Mouse (Mus musculus): ENCODE data around the gene Inmt. TPM values are rescaled to one million over a fixed set of nuclear protein-coding genes. Genes with fewer than 3 reads are reported as not detected.

The Inmt gene
- total and polyA plus RNA-seq, 2 experiments from 2014 or later: not detected

- TF ChIP-seq CTCF (IDR thresholded peaks at IDR 0.05): no peak
- DNase-seq (ENCODE audit: low spot score) (no peak), ATAC-seq (ENCODE audit: low FRiP score) (0 out of 2 replicates have a peak, but pooled peaks have one; percentile 36)
Measured at GRCm38 (mm10) chr6:55132794-55133193, 42.0 kb downstream of the Inmt start, which contains the start of gene Crhr2. Gene Crhr2, minus strand, starts transcription at chr6:55133016.

DNA sequence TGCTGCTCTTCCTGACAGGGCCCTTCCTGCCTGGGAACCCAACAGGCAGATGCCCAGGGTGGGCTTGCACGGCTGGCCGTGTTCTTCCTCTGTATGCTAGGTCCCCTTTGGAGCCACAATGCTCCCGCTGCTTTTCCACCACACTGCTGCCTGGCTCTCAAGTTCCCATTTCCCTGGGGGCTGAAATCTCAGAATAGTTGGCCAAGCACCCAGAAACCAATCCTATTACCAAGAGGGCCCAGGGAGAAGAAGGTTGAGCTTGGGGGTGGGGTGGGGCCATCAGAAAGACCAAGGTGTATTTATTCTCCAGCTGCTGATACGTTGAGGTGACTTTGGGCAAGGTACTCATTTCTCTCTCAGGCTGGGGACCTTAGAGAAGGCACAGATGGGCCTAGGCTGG, 43.5 kb downstream of the Inmt start:
- no peak for TF ChIP-seq CTCF (IDR thresholded peaks at IDR 0.05)
- ATAC-seq (ENCODE audit: low FRiP score) (no peak), DNase-seq (ENCODE audit: low spot score) (no peak)
- no peak overlapping the region for H3K4me3 ChIP-seq (ENCODE audit: low read depth, low read length)
- 81% methylated on average over 4 of the region's 4 CpGs for WGBS
- H3K27me3 ChIP-seq (ENCODE audit: insufficient read depth, low read length): no peaks in the 10 kb centered on the region
- H3K4me2 ChIP-seq (ENCODE audit: low read depth, low read length, poor library complexity, severe bottlenecking): no peak overlapping the region
- H3K9me3 ChIP-seq (ENCODE audit: low read length): no peaks in the 10 kb centered on the region
- no peak overlapping the region for H3K9ac ChIP-seq (replicated peaks; ENCODE audit: low read length, poor library complexity, severe bottlenecking)
- no peaks in the 10 kb centered on the region for H3K36me3 ChIP-seq (ENCODE audit: insufficient read depth, low read length)
- no peaks in the 10 kb centered on the region for H3K4me1 ChIP-seq (ENCODE audit: insufficient read depth, low read length)
- no peak overlapping the region for H3K27ac ChIP-seq (ENCODE audit: low read depth, low read length)

More at GRCm38 (mm10) chr6:55132794-55133193, 42.0 kb downstream of the Inmt start, which contains the start of gene Crhr2:
- Histone ChIP-seq H3K27ac (ENCODE audit: low read depth, low read length) (no peak within 1 kb of the TSS), H3K27me3 (ENCODE audit: insufficient read depth, low read length) (no peaks in the 10 kb centered on the region), H3K9ac (replicated peaks; ENCODE audit: low read length, poor library complexity, severe bottlenecking) (no peak within 1 kb of the TSS), H3K36me3 (ENCODE audit: insufficient read depth, low read length) (no peaks in the 10 kb centered on the region), H3K4me3 (ENCODE audit: low read depth, low read length) (no peak within 1 kb of the TSS), H3K4me1 (ENCODE audit: insufficient read depth, low read length) (no peaks in the 10 kb centered on the region), H3K4me2 (ENCODE audit: low read depth, low read length, poor library complexity, severe bottlenecking) (no peak within 1 kb of the TSS), H3K9me3 (ENCODE audit: low read length) (no peaks in the 10 kb centered on the region)
- WGBS: 85% methylated on average over 10 of the region's 10 CpGs

DNA sequence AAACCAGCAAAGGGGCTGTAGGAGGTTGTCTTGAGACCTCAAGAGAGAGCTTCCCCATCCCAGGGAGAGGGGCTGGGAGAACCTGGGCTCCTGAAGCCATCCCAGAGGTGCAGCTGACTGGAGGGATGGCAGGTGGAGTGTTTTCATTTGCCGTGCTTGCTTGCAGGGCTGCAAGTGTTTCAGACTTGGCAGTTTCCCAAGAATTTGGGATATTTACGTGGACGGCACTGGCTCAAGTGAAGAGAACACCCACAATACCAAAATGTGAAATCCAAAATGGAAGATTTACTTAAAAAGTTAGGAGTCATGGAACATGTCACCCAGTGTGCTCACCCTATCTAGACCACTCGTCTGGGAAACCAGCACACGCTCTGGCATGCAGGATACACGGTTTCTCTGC, 44.2 kb downstream of the Inmt start:
- ATAC-seq (ENCODE audit: low FRiP score) (no peak), DNase-seq (ENCODE audit: low spot score) (no peak)
- H3K4me1 ChIP-seq (ENCODE audit: insufficient read depth, low read length): no peaks in the 10 kb centered on the region
- H3K9ac ChIP-seq (replicated peaks; ENCODE audit: low read length, poor library complexity, severe bottlenecking): no peak overlapping the region
- no peak overlapping the region for H3K4me2 ChIP-seq (ENCODE audit: low read depth, low read length, poor library complexity, severe bottlenecking)
- 69% methylated on average over 6 of the region's 6 CpGs for WGBS
- no peaks in the 10 kb centered on the region for H3K9me3 ChIP-seq (ENCODE audit: low read length)
- no peak overlapping the region for H3K4me3 ChIP-seq (ENCODE audit: low read depth, low read length)
- no peak overlapping the region for H3K27ac ChIP-seq (ENCODE audit: low read depth, low read length)
- no peaks in the 10 kb centered on the region for H3K27me3 ChIP-seq (ENCODE audit: insufficient read depth, low read length)
- H3K36me3 ChIP-seq (ENCODE audit: insufficient read depth, low read length): no peaks in the 10 kb centered on the region
- TF ChIP-seq CTCF (IDR thresholded peaks at IDR 0.05): no peak

DNA sequence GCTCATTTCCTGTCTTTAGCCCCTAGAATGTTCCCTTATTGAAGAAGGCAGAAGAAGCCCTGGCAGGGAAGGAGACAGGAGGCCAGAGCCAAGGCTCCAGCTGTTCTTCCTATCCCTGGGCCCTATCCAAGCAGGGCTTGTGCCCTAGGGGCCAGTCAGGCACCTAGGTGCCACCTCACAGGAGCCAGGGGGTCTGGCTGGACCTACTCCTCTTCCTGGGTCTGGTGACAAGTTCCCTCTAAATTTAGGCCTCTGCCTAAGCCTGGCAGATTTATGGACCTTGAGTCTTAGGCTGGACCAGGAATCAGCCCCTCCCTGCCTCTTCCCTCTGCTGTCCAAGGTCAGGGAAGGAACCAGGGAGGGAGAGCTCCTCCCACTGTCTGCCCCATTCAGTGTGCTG, 46.5 kb downstream of the Inmt start:
- Histone ChIP-seq H3K27me3 (ENCODE audit: insufficient read depth, low read length) (no peaks in the 10 kb centered on the region), H3K9me3 (ENCODE audit: low read length) (no peaks in the 10 kb centered on the region), H3K9ac (replicated peaks; ENCODE audit: low read length, poor library complexity, severe bottlenecking) (no peak overlapping the region)

DNA sequence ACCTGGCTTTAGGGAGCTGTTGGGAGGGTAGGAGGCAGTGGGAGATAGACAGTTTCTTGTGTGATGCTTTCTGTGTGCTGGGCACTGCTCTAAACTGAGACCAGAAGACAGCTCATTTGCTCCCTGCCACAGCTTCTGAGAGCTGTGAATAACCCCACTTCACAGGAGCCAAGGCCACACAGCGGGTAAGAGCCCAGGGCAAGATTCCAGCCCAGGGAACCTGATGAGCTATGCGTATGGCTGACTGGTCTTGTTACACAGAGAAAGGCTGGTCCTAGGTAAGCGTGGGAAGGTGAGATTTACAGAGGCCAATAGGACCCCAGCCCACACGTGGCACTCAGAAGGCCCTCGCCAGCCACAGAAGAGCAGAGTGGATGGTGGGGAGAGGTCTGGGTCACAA, 48.3 kb downstream of the Inmt start:
- H3K36me3 ChIP-seq (ENCODE audit: insufficient read depth, low read length): no peaks in the 10 kb centered on the region
- 80% methylated on average over 5 of the region's 5 CpGs for WGBS
- no peak overlapping the region for H3K27ac ChIP-seq (ENCODE audit: low read depth, low read length)
- H3K9ac ChIP-seq (replicated peaks; ENCODE audit: low read length, poor library complexity, severe bottlenecking): no peak overlapping the region
- H3K27me3 ChIP-seq (ENCODE audit: insufficient read depth, low read length): no peaks in the 10 kb centered on the region
- TF ChIP-seq CTCF (IDR thresholded peaks at IDR 0.05): no peak
- DNase-seq (ENCODE audit: low spot score) (no peak), ATAC-seq (ENCODE audit: low FRiP score) (no peak)
- H3K4me3 ChIP-seq (ENCODE audit: low read depth, low read length): no peak overlapping the region
- no peak overlapping the region for H3K4me2 ChIP-seq (ENCODE audit: low read depth, low read length, poor library complexity, severe bottlenecking)
- no peaks in the 10 kb centered on the region for H3K4me1 ChIP-seq (ENCODE audit: insufficient read depth, low read length)
- H3K9me3 ChIP-seq (ENCODE audit: low read length): no peaks in the 10 kb centered on the region

More for the DNA sequence above, 46.5 kb downstream of the Inmt start:
- no peak for TF ChIP-seq CTCF (IDR thresholded peaks at IDR 0.05)
- ATAC-seq (ENCODE audit: low FRiP score) (no peak), DNase-seq (ENCODE audit: low spot score) (no peak)
- no peak overlapping the region for H3K4me2 ChIP-seq (ENCODE audit: low read depth, low read length, poor library complexity, severe bottlenecking)
- H3K4me3 ChIP-seq (ENCODE audit: low read depth, low read length): no peak overlapping the region
- H3K27ac ChIP-seq (ENCODE audit: low read depth, low read length): no peak overlapping the region
- H3K36me3 ChIP-seq (ENCODE audit: insufficient read depth, low read length): no peaks in the 10 kb centered on the region
- no peaks in the 10 kb centered on the region for H3K4me1 ChIP-seq (ENCODE audit: insufficient read depth, low read length)

- H3K4me2 ChIP-seq (ENCODE audit: low read depth, low read length, poor library complexity, severe bottlenecking): no peak overlapping the region
- DNase-seq (ENCODE audit: low spot score): peak; percentile 19
- ATAC-seq (ENCODE audit: low FRiP score): no peak
- no peak overlapping the region for H3K9ac ChIP-seq (replicated peaks; ENCODE audit: low read length, poor library complexity, severe bottlenecking)
- 57% methylated on average over 4 of the region's 4 CpGs for WGBS
- H3K27me3 ChIP-seq (ENCODE audit: insufficient read depth, low read length): peaks cover 6% of the 10 kb centered on the region
- no peak overlapping the region for H3K4me3 ChIP-seq (ENCODE audit: low read depth, low read length)
- H3K9me3 ChIP-seq (ENCODE audit: low read length): no peaks in the 10 kb centered on the region
- H3K36me3 ChIP-seq (ENCODE audit: insufficient read depth, low read length): no peaks in the 10 kb centered on the region
- H3K27ac ChIP-seq (ENCODE audit: low read depth, low read length): no peak overlapping the region
- no peak for TF ChIP-seq CTCF (IDR thresholded peaks at IDR 0.05)
- H3K4me1 ChIP-seq (ENCODE audit: insufficient read depth, low read length): no peaks in the 10 kb centered on the region
Measured at GRCm38 (mm10) chr6:55123056-55123455, 51.8 kb downstream of the Inmt start.

Other genes with a start within 250 kb of the Inmt start
- gene Nod1, start 202.4 kb downstream of the Inmt start, total RNA-seq (2014; rRNA removed): 3.3 and 8.3 TPM in 2 replicates
- 1.5 and 1.7 TPM in 2 replicates for gene Nod1, start 202.4 kb downstream of the Inmt start, polyA plus RNA-seq (2015; fragmentation: Nextera tagmentation; extraction: Ambion mirVana)
- gene Ggct, start 182.1 kb downstream of the Inmt start, total RNA-seq (2014; rRNA removed): 1.8 and 2.9 TPM in 2 replicates
- gene Ggct, start 182.1 kb downstream of the Inmt start, polyA plus RNA-seq (2015; fragmentation: Nextera tagmentation; extraction: Ambion mirVana): 15.8 and 18.7 TPM in 2 replicates
- 136 and 160 TPM in 2 replicates for gene Gars, start 137.0 kb downstream of the Inmt start, total RNA-seq (2014; rRNA removed)
- gene Gars, start 137.0 kb downstream of the Inmt start, polyA plus RNA-seq (2015; fragmentation: Nextera tagmentation; extraction: Ambion mirVana): 202 and 203 TPM in 2 replicates
- gene Crhr2, start 42.0 kb downstream of the Inmt start, total RNA-seq (2014; rRNA removed): 1.8 and 3.0 TPM in 2 replicates
- 2.0 TPM in 2 replicates for gene Crhr2, start 42.0 kb downstream of the Inmt start, polyA plus RNA-seq (2015; fragmentation: Nextera tagmentation; extraction: Ambion mirVana)
- gene Mindy4, start 28.3 kb upstream of the Inmt start, total RNA-seq (2014; rRNA removed): 8.8 and 10.9 TPM in 2 replicates
- gene Mindy4, start 28.3 kb upstream of the Inmt start, polyA plus RNA-seq (2015; fragmentation: Nextera tagmentation; extraction: Ambion mirVana): 9.6 and 10.0 TPM in 2 replicates
- gene Aqp1, start 161.4 kb upstream of the Inmt start, total RNA-seq (2014; rRNA removed): 2.2 and 13.2 TPM in 2 replicates
- 0.63 and 1.1 TPM in 2 replicates for gene Aqp1, start 161.4 kb upstream of the Inmt start, polyA plus RNA-seq (2015; fragmentation: Nextera tagmentation; extraction: Ambion mirVana)
- gene Ghrhr, start 201.3 kb upstream of the Inmt start, total RNA-seq (2014; rRNA removed): not detected in 2 replicates
- gene Ghrhr, start 201.3 kb upstream of the Inmt start, polyA plus RNA-seq (2015; fragmentation: Nextera tagmentation; extraction: Ambion mirVana): not detected in 2 replicates